ENCODE assay signal across 8 mouse cellular contexts in the genomic region with DNA sequence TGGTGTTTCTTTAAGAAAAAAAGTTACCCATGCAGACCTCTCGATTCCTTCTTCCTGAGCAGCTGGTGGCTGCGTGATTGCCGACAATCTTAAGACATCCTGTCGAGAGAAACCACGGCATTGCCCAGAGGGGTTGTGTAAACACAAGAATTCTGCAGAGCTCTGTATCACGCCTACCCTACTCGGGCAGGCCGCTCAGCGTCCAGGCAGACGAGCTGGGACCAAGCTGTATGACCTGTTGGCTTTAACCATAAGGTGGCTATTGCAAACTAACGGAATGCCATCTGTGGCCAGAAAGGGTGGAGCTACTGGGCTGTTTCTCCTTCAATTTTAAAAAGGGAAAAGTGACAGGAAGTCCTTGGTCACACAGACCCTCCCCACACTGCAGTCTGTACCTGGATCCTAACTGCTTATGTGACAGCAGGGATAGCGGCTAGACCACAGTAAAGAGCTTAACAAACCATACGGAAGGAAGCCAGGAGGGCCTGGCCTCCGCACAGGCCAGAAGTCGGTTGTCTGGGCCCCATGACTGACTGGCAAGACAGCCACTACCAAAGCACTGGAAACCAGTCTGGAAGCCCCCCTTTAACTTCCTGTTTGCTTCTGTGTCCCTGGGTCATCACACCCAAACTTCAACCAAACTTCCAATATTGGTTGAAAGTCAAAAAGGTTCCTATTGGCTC. TPM values are rescaled to one million over a fixed set of nuclear protein-coding genes. Genes with fewer than 3 reads are reported as not detected.
DNase-seq lines count a peak whose midpoint lies in the region; ATAC-seq and TF ChIP-seq lines count a peak whose summit lies in the region.

No protein-coding gene starts in this region.

- no peak for TF ChIP-seq CTCF in kidney, adult 2 months (conservative IDR thresholded peaks at IDR 0.05; ENCODE audit: insufficient read depth, insufficient read length, low read depth, low read length)

- peak; percentile 35 for DNase-seq in layer of hippocampus, adult 11-12 months (ENCODE audit: low spot score)
- DNase-seq in layer of hippocampus, adult 18-20 months (ENCODE audit: low spot score in 2 of 2) = no peak
- peak; percentile 68 for DNase-seq in fibroblast of lung, adult 2 months (ENCODE audit: low read depth)
- DNase-seq in kidney, adult 2 months = peak; percentile 45
- peak; percentile 46 to 52 for DNase-seq in thymus, postnatal 10 days (ENCODE audit: low spot score in 2 of 2)
- DNase-seq in cerebellum, postnatal 10 days = no peak
- no peak for DNase-seq in right cerebral cortex, postnatal 10 days (ENCODE audit: low spot score in 2 of 2)

- peak overlapping the region; percentile 25; the same call in 1 of the 2 replicates for H3K4me3 ChIP-seq in kidney, adult 2 months (ENCODE audit: insufficient read depth, low read depth, low read length)
- no peak overlapping the region for H3K4me3 ChIP-seq in lung, embryonic 15.5 days

- no peaks in the 10 kb centered on the region for H3K27me3 ChIP-seq in kidney, adult 2 months (replicated peaks; ENCODE audit: control insufficient read depth, insufficient read depth, low read length)
- no peaks in the 10 kb centered on the region for H3K27me3 ChIP-seq in lung, embryonic 15.5 days

- no peaks in the 10 kb centered on the region for H3K9me3 ChIP-seq in lung, embryonic 15.5 days

- TF ChIP-seq POLR2A in kidney, adult 2 months (IDR thresholded peaks at IDR 0.05; ENCODE audit: low read depth, low read length) = no peak

- ATAC-seq in lung, embryonic 15.5 days (ENCODE audit: borderline replicate concordance, extremely low read depth, low FRiP score, low TSS enrichment) = peak; percentile 80

- H3K4me1 ChIP-seq in kidney, adult 2 months (ENCODE audit: control insufficient read depth, insufficient read depth, low read length) = no peaks in the 10 kb centered on the region
- peaks cover 16% of the 10 kb centered on the region for H3K4me1 ChIP-seq in lung, embryonic 15.5 days

- H3K9ac ChIP-seq in lung, embryonic 15.5 days = no peak overlapping the region

- H3K27ac ChIP-seq in kidney, adult 2 months (ENCODE audit: insufficient read depth, low read depth, low read length) = peak overlapping the region; percentile 54; the same call in 1 of the 2 replicates
- H3K27ac ChIP-seq in lung, embryonic 15.5 days = peak overlapping the region; percentile 85

- H3K4me2 ChIP-seq in lung, embryonic 15.5 days = peak overlapping the region; percentile 29; the same call in 1 of the 2 replicates

- WGBS in kidney, adult 2 months = 46% methylated on average over 15 of the region's 15 CpGs
- 12% methylated on average over 15 of the region's 15 CpGs for WGBS in lung, embryonic 15.5 days

- H3K36me3 ChIP-seq in kidney, adult 2 months (ENCODE audit: control insufficient read depth, insufficient read depth, low read length) = no peaks in the 10 kb centered on the region; the same call in 1 of the 2 replicates
- peaks cover 4% of the 10 kb centered on the region; the same call in 1 of the 2 replicates for H3K36me3 ChIP-seq in lung, embryonic 15.5 days

RNA-seq across cellular contexts. Expression of gene P2rx4, which starts 24.8 kb away (rescaled TPM):
- 10 to 100 TPM; 12.6 to 15.0 TPM for total RNA-seq in layer of hippocampus, adult 18-20 months (2021)
- polyA plus RNA-seq in kidney, adult 2 months (2012; rRNA removed) = 81.6 and 87.7 TPM in 2 replicates
- polyA plus RNA-seq in lung, embryonic 15.5 days (2015; fragmentation: Nextera tagmentation; extraction: Ambion mirVana) = 16.6 and 17.5 TPM in 2 replicates

RNA-seq across cellular contexts. Expression of gene Camkk2, which starts 47.1 kb away (rescaled TPM):
- 100 to 1,000 TPM in 1 of 2 experiments, 10 to 100 TPM in 1; 94.9 to 103 TPM for total RNA-seq in layer of hippocampus, adult 18-20 months (2021)
- polyA plus RNA-seq in kidney, adult 2 months (2012; rRNA removed) = 17.7 and 18.8 TPM in 2 replicates
- 35.0 and 36.4 TPM in 2 replicates for polyA plus RNA-seq in lung, embryonic 15.5 days (2015; fragmentation: Nextera tagmentation; extraction: Ambion mirVana)

Comparison
In these comparisons a context has a peak if more than half of its experiments do, and no peak if none do; other contexts are left out.
1. DNase-seq: peak in layer of hippocampus, adult 11-12 months (single experiment), fibroblast of lung, adult 2 months (single experiment), kidney, adult 2 months (single experiment) and thymus, postnatal 10 days (2 of 2); none in layer of hippocampus, adult 18-20 months (0 of 2), cerebellum, postnatal 10 days (0 of 2) and right cerebral cortex, postnatal 10 days (0 of 2).